Mouse (Mus musculus) forebrain, embryonic 11.5 days (tissue): ENCODE results near the gene Rtkn. TPM values are rescaled to one million over a fixed set of nuclear protein-coding genes. Genes with fewer than 3 reads are reported as not detected.

ENCODE experiments used
- ATAC-seq: fragments of 200-750 bp; cut with Nextera tagmentation; replicated peaks from 2 replicates; pipeline ENCODE4 v1.8.0; 2017; ENCODE audit warnings: moderate TSS enrichment; ENCODE audit not compliant: low FRiP score
- DNase-seq: peaks from one replicate; pipeline ENCODE4 v3.0.0-alpha.2; 2017; ENCODE audit warnings: low spot score
- H3K27ac ChIP-seq: fragments of 300-500 bp; sonication (generic); 2 replicates; pipeline ENCODE4 v1.5.1; 2014; ENCODE audit warnings: low read depth, low read length
- H3K27me3 ChIP-seq: fragments of 300-500 bp; sonication (generic); 2 replicates; pipeline ENCODE4 v1.6.1; 2014; ENCODE audit warnings: mild to moderate bottlenecking, low read length, mixed read lengths; ENCODE audit not compliant: control insufficient read depth, insufficient read depth
- H3K36me3 ChIP-seq: fragments of 300-500 bp; sonication (generic); 2 replicates; pipeline ENCODE4 v1.6.1; 2014; ENCODE audit warnings: mild to moderate bottlenecking, low read length, moderate library complexity, mixed read lengths; ENCODE audit not compliant: control insufficient read depth, insufficient read depth
- H3K4me1 ChIP-seq: fragments of 300-500 bp; sonication (generic); replicated peaks from 2 replicates; pipeline ENCODE4 v1.6.1; 2014; ENCODE audit warnings: low read length, mixed read lengths; ENCODE audit not compliant: control insufficient read depth, insufficient read depth
- H3K4me2 ChIP-seq: fragments of 300-500 bp; sonication (generic); 2 replicates; pipeline ENCODE4 v1.6.1; 2014; ENCODE audit warnings: low read depth, mild to moderate bottlenecking, low read length, moderate library complexity, mixed read lengths; ENCODE audit not compliant: severe bottlenecking
- H3K4me3 ChIP-seq: fragments of 300-500 bp; sonication (generic); 2 replicates; pipeline ENCODE4 v1.5.1; 2014; ENCODE audit warnings: low read depth, low read length
- H3K9ac ChIP-seq: fragments of 300-500 bp; sonication (generic); 2 replicates; pipeline ENCODE4 v1.6.1; 2014; ENCODE audit warnings: low read length
- H3K9me3 ChIP-seq: fragments of 300-500 bp; sonication (generic); 2 replicates; pipeline ENCODE4 v1.6.1; 2016; ENCODE audit warnings: low read length, mixed read lengths; ENCODE audit not compliant: control insufficient read depth
- WGBS: fragments of 180-500 bp; shearing (Covaris S2); extraction: QIAGEN DNeasy Blood & Tissue Kit; methylation state at CpG from one replicate; pipeline ENCODE4 v1.1.7; 2014; 5-methylcytosine and 5-hydroxymethylcytosine counted together
- polyA plus RNA-seq: library from polyadenylated mRNA; unstranded; fragments of >200 nt; fragmentation: Nextera tagmentation; extraction: Ambion mirVana; gene quantifications from 2 replicates; pipeline ENCODE4 v1.2.1, GENCODE M21; 2014

Rtkn gene
- polyA plus RNA-seq, 1 experiment from 2014 or later, result 23.0 TPM

GRCm38 (mm10) chr6:83166243-83166630, 31.0 kb downstream of the Rtkn start:
- Histone ChIP-seq H3K4me3 (peak overlapping the region; percentile 87), H3K27me3 (peaks cover 18% of the 10 kb centered on the region), H3K9me3 (no peaks in the 10 kb centered on the region), H3K4me1 (peaks cover 14% of the 10 kb centered on the region; the same call in 1 of the 2 replicates), H3K36me3 (no peaks in the 10 kb centered on the region), H3K4me2 (peak overlapping the region; percentile 57), H3K9ac (peak overlapping the region; percentile 83), H3K27ac (no peak overlapping the region)
- WGBS, result under 1% methylated on average over 12 of the region's 12 CpGs
- ATAC-seq (no peak), DNase-seq (no peak)

GRCm38 (mm10) chr6:83169872-83170271, 34.6 kb downstream of the Rtkn start:
- Histone ChIP-seq H3K4me2 (no peak overlapping the region), H3K4me3 (no peak overlapping the region), H3K27ac (no peak overlapping the region), H3K27me3 (no peaks in the 10 kb centered on the region), H3K9ac (no peak overlapping the region), H3K36me3 (no peaks in the 10 kb centered on the region), H3K4me1 (peaks cover 4% of the 10 kb centered on the region; the same call in 1 of the 2 replicates), H3K9me3 (no peaks in the 10 kb centered on the region)
- WGBS, result 90% methylated on average over 5 of the region's 5 CpGs
- no peak for DNase-seq
- ATAC-seq, result no peak

- H3K27me3 ChIP-seq, result no peaks in the 10 kb centered on the region
- no peak overlapping the region for H3K27ac ChIP-seq
- H3K9ac ChIP-seq, result no peak overlapping the region
- WGBS, result 78% methylated on average over 5 of the region's 5 CpGs
- DNase-seq (no peak), ATAC-seq (no peak)
- no peaks in the 10 kb centered on the region for H3K9me3 ChIP-seq
- no peak overlapping the region for H3K4me2 ChIP-seq
- no peaks in the 10 kb centered on the region for H3K36me3 ChIP-seq
- H3K4me3 ChIP-seq, result no peak overlapping the region
- H3K4me1 ChIP-seq, result no peaks in the 10 kb centered on the region
Measured at GRCm38 (mm10) chr6:83171063-83171462, 35.8 kb downstream of the Rtkn start.

- Histone ChIP-seq H3K4me3 (no peak overlapping the region), H3K27me3 (no peaks in the 10 kb centered on the region), H3K4me1 (no peaks in the 10 kb centered on the region), H3K4me2 (no peak overlapping the region), H3K27ac (no peak overlapping the region), H3K36me3 (no peaks in the 10 kb centered on the region), H3K9ac (no peak overlapping the region), H3K9me3 (no peaks in the 10 kb centered on the region)
- ATAC-seq, result no peak
- DNase-seq, result no peak
- WGBS, result 60% methylated on average over 9 of the region's 9 CpGs
Measured at GRCm38 (mm10) chr6:83172240-83172920, 37.1 kb downstream of the Rtkn start.

GRCm38 (mm10) chr6:83175996-83176395, 40.7 kb downstream of the Rtkn start:
- Histone ChIP-seq H3K4me2 (no peak overlapping the region), H3K4me1 (peaks cover 4% of the 10 kb centered on the region), H3K9me3 (no peaks in the 10 kb centered on the region), H3K27me3 (no peaks in the 10 kb centered on the region), H3K9ac (no peak overlapping the region), H3K36me3 (no peaks in the 10 kb centered on the region), H3K27ac (no peak overlapping the region), H3K4me3 (no peak overlapping the region)
- DNase-seq (no peak), ATAC-seq (no peak)
- WGBS, result 91% methylated on average over 8 of the region's 8 CpGs

- ATAC-seq (peak; percentile 71), DNase-seq (peak; percentile 72)
- Histone ChIP-seq H3K4me2 (peak overlapping the region; percentile 54), H3K9ac (peak overlapping the region; percentile 42; the same call in 1 of the 2 replicates), H3K27me3 (no peaks in the 10 kb centered on the region), H3K27ac (no peak overlapping the region), H3K9me3 (no peaks in the 10 kb centered on the region), H3K4me1 (peaks cover 4% of the 10 kb centered on the region), H3K4me3 (peak overlapping the region; percentile 25), H3K36me3 (no peaks in the 10 kb centered on the region)
- WGBS, result 13% methylated on average over 12 of the region's 12 CpGs
Measured at GRCm38 (mm10) chr6:83179390-83180117, 44.3 kb downstream of the Rtkn start.

- Histone ChIP-seq H3K9me3 (no peaks in the 10 kb centered on the region), H3K27ac (no peak overlapping the region), H3K4me3 (no peak overlapping the region), H3K27me3 (no peaks in the 10 kb centered on the region), H3K4me2 (no peak overlapping the region), H3K4me1 (peaks cover 7% of the 10 kb centered on the region), H3K36me3 (no peaks in the 10 kb centered on the region), H3K9ac (no peak overlapping the region)
- ATAC-seq (no peak), DNase-seq (no peak)
- WGBS, result 87% methylated on average over 6 of the region's 6 CpGs
Measured at GRCm38 (mm10) chr6:83180605-83181004, 45.3 kb downstream of the Rtkn start.

- H3K27ac ChIP-seq, result no peak overlapping the region
Measured at GRCm38 (mm10) chr6:83184858-83185435, 49.7 kb downstream of the Rtkn start.

More at GRCm38 (mm10) chr6:83184858-83185435, 49.7 kb downstream of the Rtkn start:
- no peak for ATAC-seq
- H3K4me2 ChIP-seq, result no peak overlapping the region
- 92% methylated on average over 3 of the region's 3 CpGs for WGBS
- no peak for DNase-seq
- no peaks in the 10 kb centered on the region for H3K9me3 ChIP-seq
- no peak overlapping the region for H3K9ac ChIP-seq
- peaks cover under 1% of the 10 kb centered on the region for H3K36me3 ChIP-seq
- H3K4me1 ChIP-seq, result peaks cover 15% of the 10 kb centered on the region; the same call in 1 of the 2 replicates
- H3K27me3 ChIP-seq, result no peaks in the 10 kb centered on the region
- no peak overlapping the region for H3K4me3 ChIP-seq
